Mouse (Mus musculus) layer of hippocampus, adult 2 months (tissue): ENCODE measurements around the gene Ppp1r1a. TPM values are rescaled to one million over a fixed set of nuclear protein-coding genes. Genes with fewer than 3 reads are reported as not detected.

Source experiments
- DNase-seq, 2 experiments: peaks; one replicate each; pipeline ENCODE4 v3.0.0; 2022; ENCODE audit warnings: low spot score in 2 of 2
- H3K27ac ChIP-seq: fragments of 200-600 bp; 2 replicates; pipeline ENCODE4 v1.8.1; 2022
- H3K4me3 ChIP-seq: fragments of 200-600 bp; 2 replicates; pipeline ENCODE4 v1.8.1; 2022; ENCODE audit warnings: mild to moderate bottlenecking
- CTCF ChIP-seq: fragments of 200-600 bp; conservative IDR thresholded peaks from 2 replicates; pipeline ENCODE4 v1.8.1; 2022; ENCODE audit warnings: antibody characterized with exemption, mild to moderate bottlenecking, moderate library complexity
- total RNA-seq, 2 experiments: library from RNA; stranded (reverse); gene quantifications; 2 replicates each; pipeline ENCODE4 v1.2.3; 2021

Gene Ppp1r1a
- total RNA-seq, 2 experiments from 2014 or later, result 118 to 136 TPM

DNA sequence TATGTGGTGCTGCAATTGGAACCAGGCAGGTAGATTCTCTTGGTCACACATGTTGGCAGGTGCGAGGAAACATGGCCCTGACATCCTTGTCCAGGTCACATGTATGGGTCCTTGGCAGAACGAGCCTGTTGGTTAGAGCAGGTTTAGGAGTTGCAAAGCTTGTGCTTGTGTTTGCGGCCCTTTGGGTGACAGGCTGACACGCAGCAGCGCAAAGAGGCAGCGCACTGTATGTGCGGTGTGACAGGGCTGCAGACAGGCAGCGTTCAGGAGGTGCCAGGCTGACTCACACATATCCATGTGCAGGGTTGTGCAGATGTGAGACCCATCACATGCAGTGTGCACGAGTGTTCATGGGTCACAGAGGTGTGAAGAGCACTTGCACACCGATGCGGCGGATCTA lies 34.1 kb downstream of the Ppp1r1a start:
- DNase-seq, result no peak
- TF ChIP-seq CTCF, result no peak
- Histone ChIP-seq H3K27ac (peak overlapping the region; percentile 96), H3K4me3 (peak overlapping the region; percentile 84)

- DNase-seq, result no peak
- Histone ChIP-seq H3K27ac (peak overlapping the region; percentile 96), H3K4me3 (peak overlapping the region; percentile 84)
- TF ChIP-seq CTCF, result no peak
These were observed 34.6 kb downstream of the Ppp1r1a start for GRCm38 (mm10) chr15:103503251-103503600.

- no peak for TF ChIP-seq CTCF
- H3K27ac ChIP-seq, result peak within 1 kb of the TSS; percentile 96
- peak; percentile 44 to 67 for DNase-seq
- peak within 1 kb of the TSS; percentile 84 for H3K4me3 ChIP-seq
These were observed 35.2 kb downstream of the Ppp1r1a start, which contains the start of gene Pde1b for GRCm38 (mm10) chr15:103502435-103503250. Pde1b (plus strand) TSS chr15:103503034.

DNA sequence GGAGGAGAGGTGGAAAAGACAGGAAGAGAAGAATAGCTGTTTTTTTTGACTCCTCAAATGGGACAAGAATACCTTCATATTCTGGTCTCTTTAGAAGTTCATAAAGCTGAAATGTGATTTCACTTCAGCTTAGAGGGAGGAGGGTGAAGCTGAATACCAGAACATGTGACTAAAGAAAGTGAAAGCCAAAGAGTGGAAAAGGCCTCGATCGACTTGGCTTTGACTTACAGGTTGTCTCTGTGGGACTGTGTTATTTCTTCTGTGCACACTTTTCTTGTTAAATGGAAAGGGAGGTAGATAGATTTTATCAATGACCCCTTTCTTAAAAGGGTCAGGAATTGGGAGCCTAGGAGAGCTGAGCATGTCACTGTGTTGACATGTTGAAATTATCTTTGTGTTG lies 36.6 kb downstream of the Ppp1r1a start:
- H3K27ac ChIP-seq, result peak overlapping the region; percentile 6; the same call in 1 of the 2 replicates
- H3K4me3 ChIP-seq, result no peak overlapping the region
- no peak for DNase-seq
- TF ChIP-seq CTCF, result no peak

- TF ChIP-seq CTCF, result no peak
- Histone ChIP-seq H3K4me3 (no peak overlapping the region), H3K27ac (peak overlapping the region; percentile 68)
- DNase-seq, result no peak
These were observed 37.1 kb downstream of the Ppp1r1a start for GRCm38 (mm10) chr15:103500723-103501122.

- H3K27ac ChIP-seq, result no peak overlapping the region
- DNase-seq, result no peak
- no peak for TF ChIP-seq CTCF
These were observed 39.6 kb downstream of the Ppp1r1a start for GRCm38 (mm10) chr15:103498157-103498556.

DNA sequence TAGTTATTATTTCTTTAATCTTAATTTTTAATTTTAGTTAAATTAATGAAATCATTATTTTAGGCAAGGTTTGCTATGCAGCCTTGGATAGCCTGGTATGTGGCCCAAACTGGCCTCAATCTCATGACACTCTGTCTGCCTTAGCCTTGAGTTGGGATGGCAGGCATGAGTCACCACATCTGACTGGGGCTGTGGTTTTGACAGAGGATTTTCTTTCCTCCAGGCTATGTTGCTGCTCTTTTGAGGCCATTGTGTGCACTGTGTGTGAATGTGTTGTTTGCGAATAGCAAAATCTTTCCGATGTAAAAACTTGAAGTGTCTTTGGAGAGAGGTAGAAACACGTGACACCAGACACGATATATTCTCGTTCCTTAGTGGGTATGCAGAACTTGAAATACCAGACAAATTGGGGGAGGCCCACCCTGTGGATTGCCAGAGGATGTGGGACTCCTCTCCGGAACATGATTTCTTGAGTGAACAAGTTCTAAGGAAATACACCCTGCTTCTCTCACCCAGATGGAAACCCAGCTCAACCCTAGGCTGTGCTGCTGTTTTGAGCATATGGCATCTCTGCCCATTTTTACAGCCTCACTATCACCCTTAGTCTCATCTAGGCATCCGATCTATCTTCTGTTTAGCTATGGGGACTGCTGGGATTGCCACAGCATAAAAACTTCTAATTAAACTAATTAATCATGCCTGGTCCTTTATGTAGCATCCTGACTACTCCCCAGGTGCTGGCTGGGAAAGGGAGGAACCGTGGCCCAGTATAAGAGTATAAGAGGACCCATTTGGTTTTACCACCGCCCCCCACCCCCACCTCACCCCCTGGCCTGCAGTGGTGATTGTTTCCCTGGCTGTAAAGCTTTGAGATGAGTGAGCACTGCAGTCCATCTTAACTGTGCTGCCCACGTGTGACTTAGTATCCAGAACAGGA lies 41.3 kb downstream of the Ppp1r1a start:
- Histone ChIP-seq H3K4me3 (no peak overlapping the region), H3K27ac (no peak overlapping the region)
- no peak for TF ChIP-seq CTCF
- no peak for DNase-seq

More at GRCm38 (mm10) chr15:103498157-103498556, 39.6 kb downstream of the Ppp1r1a start:
- H3K4me3 ChIP-seq, result no peak overlapping the region

GRCm38 (mm10) chr15:103488336-103488735 lies 49.5 kb downstream of the Ppp1r1a start:
- Histone ChIP-seq H3K4me3 (no peak overlapping the region), H3K27ac (peak overlapping the region; percentile 58; the same call in 1 of the 2 replicates)
- no peak for TF ChIP-seq CTCF
- DNase-seq, result no peak

GRCm38 (mm10) chr15:103486658-103487057 lies 51.1 kb downstream of the Ppp1r1a start:
- Histone ChIP-seq H3K4me3 (no peak overlapping the region), H3K27ac (no peak overlapping the region)
- TF ChIP-seq CTCF, result no peak
- no peak for DNase-seq

DNA sequence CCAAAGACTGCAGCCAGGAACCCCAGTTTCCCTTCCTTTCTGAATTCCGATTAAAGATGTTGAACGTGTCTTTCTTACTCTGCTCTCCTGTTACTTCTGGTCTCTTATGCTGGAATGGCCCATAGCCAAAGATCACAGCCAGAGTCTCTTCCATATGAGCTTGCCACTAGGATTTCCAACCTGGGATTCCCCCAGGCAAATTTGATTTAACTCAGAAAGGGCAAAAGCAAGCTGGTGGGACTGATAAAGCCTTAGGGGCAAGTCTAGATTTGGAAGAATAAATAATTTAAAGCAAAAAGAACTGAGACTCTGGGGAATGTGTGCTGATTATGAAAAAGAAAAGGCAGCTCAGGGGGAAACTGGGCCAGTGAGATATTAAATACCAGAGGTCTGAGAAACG lies 52.7 kb downstream of the Ppp1r1a start:
- H3K27ac ChIP-seq, result peak overlapping the region; percentile 37; the same call in 1 of the 2 replicates
- no peak overlapping the region for H3K4me3 ChIP-seq
- no peak for DNase-seq
- TF ChIP-seq CTCF, result no peak

DNA sequence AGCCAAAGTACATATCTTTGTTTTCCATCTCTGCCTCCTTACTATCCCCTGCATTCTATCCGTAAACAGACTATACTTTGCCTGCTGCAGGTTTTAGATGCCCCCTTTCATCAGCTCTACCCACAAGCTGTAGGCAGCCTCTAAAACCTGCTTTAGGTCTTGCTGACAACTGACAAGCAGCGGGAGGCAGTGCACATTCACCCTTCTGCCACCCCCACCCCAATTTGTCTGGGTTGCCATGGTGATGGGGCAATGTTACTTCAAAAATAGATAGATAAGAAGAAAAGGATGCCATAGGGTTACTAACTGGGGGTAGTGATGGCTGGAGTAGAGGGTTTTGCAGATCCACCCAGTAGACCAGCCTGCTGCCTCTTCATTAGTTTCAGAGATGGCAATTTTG lies 53.3 kb downstream of the Ppp1r1a start:
- DNase-seq, result no peak
- no peak overlapping the region for H3K4me3 ChIP-seq
- peak overlapping the region; percentile 37; the same call in 1 of the 2 replicates for H3K27ac ChIP-seq
- no peak for TF ChIP-seq CTCF

DNA sequence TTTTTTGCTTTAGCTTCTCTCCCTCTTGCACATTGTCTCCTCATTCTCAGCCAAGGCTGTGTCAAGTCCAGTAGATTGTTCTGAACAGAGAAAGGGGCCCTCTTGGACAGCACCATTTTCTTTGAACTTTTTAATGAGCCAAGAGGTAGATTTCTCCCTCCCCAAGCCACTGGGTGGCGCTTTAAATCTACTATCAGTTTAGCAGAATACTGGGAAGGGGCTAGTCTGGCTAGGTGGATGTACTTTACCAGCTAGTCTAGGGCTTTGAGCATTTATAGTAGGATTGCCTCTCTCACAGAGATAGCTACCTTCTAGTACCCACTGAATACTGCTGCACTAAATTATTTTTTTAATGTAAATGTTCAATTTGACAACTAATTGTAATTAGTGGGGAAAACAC lies 55.3 kb downstream of the Ppp1r1a start:
- TF ChIP-seq CTCF, result peak; percentile 86
- DNase-seq, result peak in 1 of 2 experiments; percentile 70
- no peak overlapping the region for H3K4me3 ChIP-seq
- peak overlapping the region; percentile 46; the same call in 1 of the 2 replicates for H3K27ac ChIP-seq

Other genes starting within 250 kb of the Ppp1r1a start
- gene Gpr84, start 227.4 kb downstream of the Ppp1r1a start, total RNA-seq, result under 1 TPM; 0.61 to 0.81 TPM
- gene Zfp385a, start 197.9 kb downstream of the Ppp1r1a start, total RNA-seq, result 10 to 100 TPM; 40.8 to 42.2 TPM
- 1 to 10 TPM; 1.2 to 2.1 TPM for gene Itga5, start 171.2 kb downstream of the Ppp1r1a start, total RNA-seq
- not detected for gene Gtsf1, start 107.5 kb downstream of the Ppp1r1a start, total RNA-seq
- not detected for gene Gtsf2, start 89.5 kb downstream of the Ppp1r1a start, total RNA-seq
- 1 to 10 TPM; 6.9 to 8.7 TPM for gene Nckap1l, start 84.2 kb downstream of the Ppp1r1a start, total RNA-seq
- gene Pde1b, start 35.0 kb downstream of the Ppp1r1a start, total RNA-seq, result 100 to 1,000 TPM; 109 to 117 TPM
- gene Glycam1, start 27.1 kb upstream of the Ppp1r1a start, total RNA-seq, result 1 to 10 TPM in 1 of 2 experiments, not detected in 1; 1.7 TPM
- gene Mucl1, start 217.5 kb upstream of the Ppp1r1a start, total RNA-seq, result not detected